Mouse (Mus musculus) cerebellum, postnatal 36 days (tissue): Measurements from ENCODE around the gene Llph.
A peak's percentile ranks its signal among the peaks of the same experiment; 100 is the strongest.

Source experiments
- DNase-seq, 2 experiments: peaks; one replicate each; pipeline ENCODE4 v3.0.0; 2021 to 2022; ENCODE audit warnings: mixed read lengths in 2 of 2

Llph gene

GRCm38 (mm10) chr10:120219578-120220359 lies 7.1 kb upstream of the Llph start:
- no peak for DNase-seq

- DNase-seq: no peak
These were observed 6.1 kb upstream of the Llph start for GRCm38 (mm10) chr10:120220776-120221175.

DNA sequence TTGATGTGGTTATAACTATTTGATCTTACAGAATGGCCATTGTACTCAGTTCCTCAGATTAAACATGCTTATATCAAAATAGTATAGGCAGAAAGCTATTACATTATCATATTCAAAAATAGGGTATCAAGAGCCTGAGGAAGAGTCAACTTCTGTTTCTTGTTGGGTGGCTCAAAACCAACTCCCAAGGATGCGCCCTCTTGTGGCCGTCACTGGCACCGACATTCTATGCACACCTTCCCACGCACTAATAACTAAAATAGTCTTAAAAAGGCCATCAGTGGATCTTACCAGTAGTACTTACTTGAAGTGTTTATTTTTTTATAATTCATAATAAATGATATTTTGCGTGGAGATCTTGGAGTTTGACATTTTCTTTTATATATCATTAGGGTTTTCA lies 4.8 kb downstream of the Llph start:
- peak; percentile 35 to 49 for DNase-seq

- peak; percentile 36 to 43 for DNase-seq
These were observed 6.9 kb downstream of the Llph start for GRCm38 (mm10) chr10:120233655-120234367.

- no peak for DNase-seq
These were observed 10.0 kb downstream of the Llph start for GRCm38 (mm10) chr10:120236855-120237254.

- DNase-seq: no peak
These were observed 11.4 kb downstream of the Llph start for GRCm38 (mm10) chr10:120238241-120238640.

- no peak for DNase-seq
These were observed 12.6 kb downstream of the Llph start for GRCm38 (mm10) chr10:120239476-120239875.

GRCm38 (mm10) chr10:120242421-120242820 lies 15.6 kb downstream of the Llph start:
- DNase-seq: no peak

DNA sequence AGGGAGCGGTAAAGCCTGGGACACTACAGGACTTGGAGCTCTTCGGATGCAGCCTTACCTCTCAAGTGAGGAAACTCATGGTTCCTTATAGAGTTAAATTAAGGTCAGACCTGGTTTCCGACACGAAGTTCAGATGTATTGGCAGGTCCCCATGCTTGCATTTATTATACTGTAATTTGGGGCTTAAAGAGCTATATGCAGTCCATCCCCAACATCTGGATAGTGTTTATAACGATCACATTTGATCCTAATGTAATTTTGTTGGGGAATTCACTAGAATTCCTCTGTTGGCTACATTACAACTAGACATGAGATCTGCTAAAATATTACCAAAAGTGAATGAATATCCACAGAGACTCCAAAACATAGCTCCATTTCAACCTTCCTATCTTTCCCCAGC lies 18.8 kb downstream of the Llph start:
- no peak for DNase-seq

DNA sequence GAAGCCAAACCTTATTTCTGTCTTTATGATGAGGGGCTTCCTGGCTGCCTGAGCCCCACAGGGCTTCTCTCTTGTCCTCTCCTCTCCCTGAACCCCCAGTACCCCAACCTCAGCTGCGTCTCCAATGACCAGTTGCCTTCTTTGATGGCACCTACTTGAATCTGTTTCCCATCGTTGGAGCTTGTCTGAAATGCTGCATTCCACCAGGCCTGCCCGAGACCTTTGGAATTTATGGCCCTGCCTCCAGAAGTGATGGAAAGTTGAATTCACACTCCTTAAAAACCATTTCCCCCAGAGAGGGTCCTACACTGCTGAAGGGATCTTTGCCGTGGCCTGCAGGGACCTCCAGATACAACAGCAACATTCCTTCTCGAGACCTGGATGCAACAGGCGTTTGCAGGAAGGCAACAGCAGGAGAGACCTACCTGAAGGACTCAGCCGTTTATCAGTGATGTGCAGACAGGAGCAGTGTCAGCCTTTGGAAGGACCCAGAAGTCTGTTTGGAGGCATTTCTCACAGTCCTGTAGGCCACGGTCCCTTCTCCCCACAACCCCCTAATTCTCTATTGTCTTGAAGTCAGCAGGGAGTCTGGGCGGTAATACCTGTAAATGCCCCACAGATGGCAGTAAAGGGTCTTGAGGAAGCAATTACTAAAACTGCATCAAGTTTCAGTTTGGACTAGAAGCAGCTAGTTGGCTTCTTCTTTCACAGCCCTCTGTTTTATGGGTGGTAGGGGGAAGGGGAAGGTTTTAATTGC lies 20.3 kb downstream of the Llph start:
- peak in 1 of 2 experiments; percentile 12 for DNase-seq

GRCm38 (mm10) chr10:120250911-120251683 lies 24.2 kb downstream of the Llph start:
- DNase-seq: no peak

GRCm38 (mm10) chr10:120251791-120252190 lies 24.9 kb downstream of the Llph start:
- DNase-seq: no peak

DNA sequence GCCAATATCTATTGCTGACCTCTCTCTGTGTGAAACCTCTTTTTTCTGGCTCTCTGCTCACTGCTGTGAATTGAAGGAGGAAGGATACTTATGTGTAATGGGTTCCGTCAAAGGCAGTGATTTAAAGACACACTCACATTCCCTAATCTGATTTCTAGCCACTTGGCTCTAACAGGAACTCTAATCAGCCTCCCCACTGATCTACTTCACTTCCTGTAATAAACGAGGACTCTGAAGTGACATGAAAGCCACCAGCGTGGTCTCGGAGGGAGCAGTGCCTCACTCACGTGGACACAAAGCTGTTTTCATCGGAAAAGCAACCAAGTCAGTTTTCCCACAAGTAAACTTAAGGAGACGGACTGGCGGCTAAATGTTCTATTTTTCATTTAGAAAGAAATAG lies 25.9 kb downstream of the Llph start:
- DNase-seq: no peak

DNA sequence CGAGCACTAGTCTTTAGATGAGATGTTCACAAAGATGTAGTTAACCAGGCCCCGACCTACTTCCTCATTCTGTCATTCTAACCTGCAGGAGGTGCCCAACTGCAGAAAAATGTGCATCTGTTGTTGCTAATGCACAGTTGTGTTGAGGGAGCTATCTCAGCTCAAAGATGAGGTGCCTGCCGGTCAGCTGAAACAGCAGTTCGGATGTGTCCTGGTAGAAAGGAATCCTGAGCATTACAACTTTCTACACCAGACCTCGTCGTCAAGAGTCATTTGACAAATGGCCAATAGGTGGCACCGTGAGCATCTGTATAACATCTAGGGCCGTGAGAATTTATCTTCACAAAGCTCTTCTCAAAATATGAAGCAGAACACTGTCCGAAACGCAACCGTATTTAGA lies 30.4 kb downstream of the Llph start:
- DNase-seq: peak; percentile 11 to 36

- no peak for DNase-seq
These were observed 40.9 kb downstream of the Llph start for GRCm38 (mm10) chr10:120267790-120268189.

DNA sequence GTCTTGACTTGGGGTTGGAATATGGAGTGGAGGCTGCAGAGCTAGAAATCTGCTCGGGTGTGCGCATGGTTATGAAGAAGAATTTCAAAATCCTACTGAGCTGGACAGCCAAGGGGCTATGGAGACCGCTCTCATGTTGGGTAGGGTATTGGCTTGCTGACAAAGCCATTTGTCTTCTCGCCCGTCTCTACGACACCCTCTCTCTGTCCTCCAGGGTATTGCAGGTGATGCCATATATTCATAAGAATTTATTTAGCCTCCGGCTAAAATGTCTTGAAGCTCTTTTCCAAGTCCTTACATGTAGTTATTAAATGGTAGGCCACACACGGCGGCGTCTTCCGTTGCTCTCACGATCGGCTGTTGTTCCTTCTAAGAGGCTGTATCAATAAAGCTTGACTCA lies 43.1 kb downstream of the Llph start:
- no peak for DNase-seq

DNA sequence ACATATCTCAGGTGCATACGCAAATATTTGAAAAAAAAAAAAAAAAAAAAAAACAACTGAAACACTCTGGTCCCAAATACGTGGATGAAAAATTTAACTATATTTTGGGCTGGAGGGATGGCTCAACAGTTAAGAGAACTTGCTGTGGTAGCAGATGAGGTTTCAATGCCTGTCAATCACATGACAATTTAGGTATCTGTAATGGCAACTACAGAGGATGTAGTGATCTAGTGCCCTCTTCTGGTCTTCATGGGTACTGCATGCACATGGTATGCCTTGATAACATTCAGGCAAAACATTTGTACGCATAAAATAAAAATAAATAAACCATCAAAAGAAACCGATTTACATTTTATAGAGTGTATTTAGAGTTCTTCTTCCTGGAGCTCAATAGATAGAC lies 43.9 kb downstream of the Llph start:
- peak; percentile 13 to 21 for DNase-seq

- no peak for DNase-seq
These were observed 44.4 kb downstream of the Llph start for GRCm38 (mm10) chr10:120271318-120271717.

DNA sequence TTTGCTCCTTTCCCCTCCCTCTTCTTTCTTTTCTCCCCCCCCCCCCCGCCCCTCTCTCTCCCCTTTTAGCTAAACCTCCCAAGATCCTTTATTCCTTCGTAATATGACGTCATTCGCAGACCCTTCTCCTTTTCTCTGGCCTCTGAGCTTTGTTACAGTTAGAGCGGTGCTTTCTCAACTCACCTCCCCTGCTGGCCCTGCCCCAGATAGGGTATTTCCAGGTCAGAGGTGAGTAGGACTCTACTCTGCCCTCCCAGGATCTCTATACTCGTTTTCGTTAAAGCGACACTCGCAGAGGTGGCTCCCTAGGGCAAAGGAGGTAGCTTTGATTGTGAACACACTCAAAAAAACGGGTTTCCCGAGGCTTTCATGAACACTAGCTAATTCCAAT lies 45.0 kb downstream of the Llph start:
- DNase-seq: no peak

- DNase-seq: no peak
These were observed 45.5 kb downstream of the Llph start for GRCm38 (mm10) chr10:120272270-120272883.

DNA sequence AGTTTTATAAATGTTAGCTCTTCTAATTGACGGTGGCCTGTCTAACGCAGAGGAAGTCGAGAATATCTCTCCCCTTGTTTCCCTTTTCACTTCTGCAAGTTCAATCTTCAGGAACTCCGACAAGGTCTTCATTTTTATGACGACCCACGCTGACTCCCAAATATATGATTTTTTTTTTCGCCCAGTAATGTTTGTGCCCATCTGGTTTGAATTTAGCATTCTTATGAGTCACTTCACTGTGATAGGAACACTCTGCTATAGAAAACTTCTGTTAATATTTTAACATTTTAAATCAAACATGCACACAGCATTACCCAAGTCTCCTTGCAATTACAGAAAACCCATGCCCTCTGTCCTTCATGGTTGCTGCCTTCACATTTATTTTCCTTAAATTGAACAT lies 46.5 kb downstream of the Llph start:
- no peak for DNase-seq

DNA sequence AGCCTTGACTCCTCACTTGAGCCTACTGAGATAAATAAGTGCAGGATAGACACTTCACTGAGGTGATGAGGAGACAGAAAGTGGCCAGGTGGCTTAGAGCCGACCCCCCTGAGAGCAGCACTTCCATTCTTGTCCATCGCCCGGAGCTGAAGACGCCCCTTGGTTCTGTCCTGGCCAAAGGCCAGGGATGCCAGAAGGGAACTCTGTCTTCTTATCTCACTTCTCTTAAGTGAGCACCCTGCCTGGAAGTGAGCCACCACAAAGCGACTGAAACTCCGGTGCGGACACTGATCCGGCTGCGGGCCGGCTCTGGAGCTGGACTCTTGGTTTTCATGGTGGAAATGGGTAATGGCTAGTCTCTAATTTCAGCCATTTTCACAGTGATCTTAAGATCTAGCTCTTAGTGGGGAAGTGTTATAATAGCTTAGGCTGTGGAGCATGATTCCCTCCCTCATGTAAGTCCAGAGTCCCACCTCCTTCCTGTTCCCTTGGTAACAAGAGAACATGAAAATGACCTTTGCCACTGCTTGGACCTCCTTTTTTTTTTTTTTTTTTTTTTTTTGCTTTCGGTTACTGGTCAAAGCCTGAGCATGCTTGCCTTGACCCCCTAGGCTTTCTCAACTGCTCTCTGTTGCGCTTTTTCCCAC lies 52.7 kb downstream of the Llph start:
- DNase-seq: peak in 1 of 2 experiments; percentile 5
